Mouse (Mus musculus): ENCODE results near the gene Slc25a48. TPM values are rescaled to one million over a fixed set of nuclear protein-coding genes. Genes with fewer than 3 reads are reported as not detected.

The Slc25a48 gene
- polyA plus RNA-seq, 1 experiment from 2014 or later: not detected

Other genes with a start within 250 kb of the Slc25a48 start
- gene Neurog1, start 186.2 kb upstream of the Slc25a48 start, polyA plus RNA-seq (2015; fragmentation: Nextera tagmentation; extraction: Ambion mirVana): 13.0 and 13.1 TPM in 2 replicates
- 6.6 and 11.3 TPM in 2 replicates for gene Cxcl14, start 141.8 kb upstream of the Slc25a48 start, polyA plus RNA-seq (2015; fragmentation: Nextera tagmentation; extraction: Ambion mirVana)
- gene Gm3045, start 11.8 kb upstream of the Slc25a48 start, polyA plus RNA-seq (2015; fragmentation: Nextera tagmentation; extraction: Ambion mirVana): not detected in 2 replicates
- gene Il9, start 43.9 kb downstream of the Slc25a48 start, polyA plus RNA-seq (2015; fragmentation: Nextera tagmentation; extraction: Ambion mirVana): not detected in 2 replicates
- 1.8 and 1.9 TPM in 2 replicates for gene Fbxl21, start 84.1 kb downstream of the Slc25a48 start, polyA plus RNA-seq (2015; fragmentation: Nextera tagmentation; extraction: Ambion mirVana)
- not detected in 2 replicates for gene Lect2, start 110.1 kb downstream of the Slc25a48 start, polyA plus RNA-seq (2015; fragmentation: Nextera tagmentation; extraction: Ambion mirVana)
- 4.8 and 6.9 TPM in 2 replicates for gene Tgfbi, start 171.2 kb downstream of the Slc25a48 start, polyA plus RNA-seq (2015; fragmentation: Nextera tagmentation; extraction: Ambion mirVana)